Mouse (Mus musculus): ENCODE measurements around the gene Caml.
"Not testable (repeated sequence)": the region's sequence is repeated elsewhere in the genome, so short reads cannot be mapped to it uniquely, and the experiment has no call there.

The Caml gene

GRCm38 (mm10) chr13:55622649-55623541 lies at the start of gene Caml:
Gene Caml (plus strand): TSS chr13:55623005.
- DNase-seq: peak; percentile 90

- no peak for DNase-seq
Observed at GRCm38 (mm10) chr13:55573432-55573831, 49.4 kb upstream of the Caml start, which contains the start of gene Tmed9. Gene Tmed9 (plus strand): TSS chr13:55573732.

- no peak for DNase-seq
Observed at GRCm38 (mm10) chr13:55574321-55574720, 48.5 kb upstream of the Caml start.

- DNase-seq: no peak
Observed at GRCm38 (mm10) chr13:55575932-55576331, 46.9 kb upstream of the Caml start.

GRCm38 (mm10) chr13:55576872-55577271 lies 45.9 kb upstream of the Caml start:
- DNase-seq: not testable (repeated sequence)

GRCm38 (mm10) chr13:55578086-55578485 lies 44.7 kb upstream of the Caml start:
- DNase-seq: no peak

- DNase-seq: no peak
Observed at GRCm38 (mm10) chr13:55591961-55592490, 30.8 kb upstream of the Caml start.

- peak; percentile 98 for DNase-seq
Observed at GRCm38 (mm10) chr13:55592512-55593253, 30.1 kb upstream of the Caml start.

GRCm38 (mm10) chr13:55593254-55593747 lies 29.5 kb upstream of the Caml start:
- no peak for DNase-seq

GRCm38 (mm10) chr13:55595375-55595774 lies 27.4 kb upstream of the Caml start:
- peak; percentile 88 for DNase-seq

- DNase-seq: peak; percentile 59
Observed at GRCm38 (mm10) chr13:55596802-55597201, 26.0 kb upstream of the Caml start.

- peak; percentile 85 for DNase-seq
Observed at GRCm38 (mm10) chr13:55599566-55600540, 23.0 kb upstream of the Caml start, which contains the start of gene B4galt7. Gene B4galt7 (plus strand): TSS chr13:55599896.

- DNase-seq: no peak
Observed at GRCm38 (mm10) chr13:55600657-55601056, 22.1 kb upstream of the Caml start.

- peak; percentile 71 for DNase-seq
Observed at GRCm38 (mm10) chr13:55601611-55602010, 21.2 kb upstream of the Caml start.

GRCm38 (mm10) chr13:55604606-55605005 lies 18.2 kb upstream of the Caml start:
- DNase-seq: no peak

- no peak for DNase-seq
Observed at GRCm38 (mm10) chr13:55606899-55607623, 15.7 kb upstream of the Caml start.

- DNase-seq: no peak
Observed at GRCm38 (mm10) chr13:55607624-55608006, 15.2 kb upstream of the Caml start.

GRCm38 (mm10) chr13:55611996-55612395 lies 10.8 kb upstream of the Caml start:
- no peak for DNase-seq

- no peak for DNase-seq
Observed at GRCm38 (mm10) chr13:55613471-55613870, 9.3 kb upstream of the Caml start.

- no peak for DNase-seq
Observed at GRCm38 (mm10) chr13:55619328-55619727, 3.5 kb upstream of the Caml start.

GRCm38 (mm10) chr13:55620275-55620674 lies 2.5 kb upstream of the Caml start:
- DNase-seq: no peak
